Mouse (Mus musculus) megakaryocyte, embryonic 14.5 days (primary cell): ENCODE data around the gene Cnnm4.

Experiments used
- FLI1 ChIP-seq: IDR thresholded peaks from 2 replicates; pipeline ENCODE4 v1.6.1; 2012; ENCODE audit warnings: low read length, inconsistent platforms, mixed read lengths
- GATA1 ChIP-seq: IDR thresholded peaks from 3 replicates; pipeline ENCODE4 v1.6.1; 2012; ENCODE audit warnings: mixed read lengths, low read length, inconsistent platforms, borderline replicate concordance

DNA sequence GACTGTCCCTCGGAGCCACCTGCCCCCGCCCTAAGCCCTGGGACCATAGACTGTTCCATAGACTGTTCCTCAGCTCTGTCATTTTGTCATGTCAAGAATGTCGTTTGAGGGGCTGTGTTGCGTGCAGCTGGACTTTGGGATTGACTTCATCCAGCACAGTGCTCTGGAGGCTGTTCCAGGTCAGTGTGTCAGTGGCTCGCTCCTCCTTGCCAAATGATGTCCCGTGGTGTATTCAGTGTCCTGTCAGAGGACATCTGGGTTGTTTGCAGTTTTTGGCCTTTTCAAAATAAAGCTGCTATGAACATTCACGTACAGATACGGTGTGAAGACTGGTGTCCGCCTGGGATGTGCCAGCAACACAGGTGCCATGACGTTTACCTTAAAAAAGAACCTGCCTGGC, 55.5 kb downstream of the Cnnm4 start:
- TF ChIP-seq GATA1: no peak
- TF ChIP-seq FLI1: no peak
